Mouse (Mus musculus) heart, adult 9 months (tissue): ENCODE data around the gene Golt1a.

ENCODE experiments used
- DNase-seq, 2 experiments: peaks; one replicate each; pipeline ENCODE4 v3.0.0; 2022; ENCODE audit warnings: low spot score in 2 of 2

Golt1a gene

DNA sequence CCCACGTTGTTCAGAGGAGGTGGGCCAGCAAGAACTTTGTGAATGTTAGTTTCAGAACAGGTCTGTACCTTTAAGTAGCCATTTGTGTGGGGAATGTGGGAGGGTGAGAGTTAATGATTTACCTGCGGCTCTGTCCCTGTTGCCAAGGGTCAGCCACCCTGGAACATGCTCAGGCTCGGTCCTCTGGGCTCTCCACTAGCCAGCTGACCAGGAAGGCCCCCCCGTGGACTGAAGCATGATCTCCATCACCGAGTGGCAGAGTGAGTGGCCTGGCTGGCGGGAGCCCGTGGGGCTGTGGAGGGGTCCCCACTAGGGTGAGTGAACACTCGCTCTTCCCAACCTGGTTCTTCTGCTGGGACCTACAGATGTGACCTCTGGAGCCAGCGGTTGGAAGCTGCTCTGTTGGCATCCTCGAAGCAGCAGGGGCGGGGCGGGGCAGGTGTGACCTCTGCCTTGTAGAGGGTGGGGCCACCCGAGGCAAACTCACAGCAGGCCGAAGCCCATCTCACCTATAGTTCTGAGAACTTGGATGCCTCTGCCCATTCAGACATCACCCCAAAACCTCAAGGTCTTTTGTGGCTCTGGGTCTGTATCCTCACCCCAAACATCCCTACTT is at the start of gene Golt1a:
Gene Golt1a, plus strand, starts transcription at position 149 of the 616 bp plus-strand sequence.
- no peak for DNase-seq

DNA sequence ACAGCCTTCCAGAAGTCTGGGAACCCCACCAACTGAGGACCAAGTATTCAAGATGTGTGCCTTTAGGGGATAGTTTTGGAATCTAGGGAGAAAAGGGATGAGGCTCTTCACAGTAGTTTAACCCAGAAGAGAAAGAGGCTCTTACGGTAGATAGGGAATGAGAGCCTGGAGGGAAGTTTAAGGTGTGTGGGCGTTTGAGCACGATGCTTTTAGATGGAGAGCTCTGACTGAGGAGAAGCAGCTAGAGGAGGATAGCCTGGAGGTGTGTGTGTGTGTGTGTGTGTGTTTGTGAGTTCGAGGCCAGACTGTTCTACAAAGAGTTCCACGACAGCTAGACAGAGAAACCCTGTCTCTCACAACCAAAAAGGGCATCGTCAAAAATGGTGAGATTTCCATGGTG is 47.0 kb upstream of the Golt1a start:
- no peak for DNase-seq

DNA sequence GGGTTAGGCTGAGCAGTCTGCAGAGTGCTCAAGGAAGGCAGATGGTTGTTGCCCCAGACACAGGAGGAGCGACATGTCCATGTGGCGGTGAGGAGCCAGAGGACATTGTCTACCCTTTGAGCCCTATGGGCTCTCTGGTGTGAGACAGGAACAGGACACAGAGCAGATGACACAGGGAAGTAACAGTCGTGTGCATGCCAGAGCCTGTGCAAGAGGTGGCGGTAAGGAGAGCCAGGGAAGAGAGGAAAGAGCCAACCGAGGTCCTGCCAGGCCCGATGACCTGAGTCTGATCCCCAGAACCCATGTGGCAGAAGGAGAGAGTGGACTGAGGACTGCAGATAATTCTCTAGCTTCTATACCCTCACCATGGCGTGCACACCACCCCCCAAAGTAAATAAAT is 46.5 kb upstream of the Golt1a start:
- DNase-seq = no peak

DNA sequence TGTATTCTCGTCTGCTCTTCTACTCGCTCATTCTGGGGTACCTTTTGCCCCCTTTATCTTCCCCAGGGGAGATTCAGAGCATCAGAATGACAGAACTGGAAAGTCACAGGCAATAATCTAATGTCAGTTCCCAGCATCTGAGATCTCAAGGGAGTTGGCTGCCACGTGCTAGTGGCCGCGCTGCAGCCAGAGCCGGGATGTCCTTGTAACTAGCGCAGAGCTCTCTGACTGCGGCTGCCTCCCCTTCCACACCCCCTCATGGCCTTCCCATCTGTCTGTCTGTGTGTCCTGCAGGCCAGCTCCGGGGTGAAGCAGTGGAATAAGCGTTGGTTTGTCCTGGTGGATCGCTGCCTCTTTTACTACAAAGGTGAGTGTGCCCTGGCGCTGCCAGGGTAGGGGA is 45.2 kb upstream of the Golt1a start:
- DNase-seq = peak in 1 of 2 experiments; percentile 47

DNA sequence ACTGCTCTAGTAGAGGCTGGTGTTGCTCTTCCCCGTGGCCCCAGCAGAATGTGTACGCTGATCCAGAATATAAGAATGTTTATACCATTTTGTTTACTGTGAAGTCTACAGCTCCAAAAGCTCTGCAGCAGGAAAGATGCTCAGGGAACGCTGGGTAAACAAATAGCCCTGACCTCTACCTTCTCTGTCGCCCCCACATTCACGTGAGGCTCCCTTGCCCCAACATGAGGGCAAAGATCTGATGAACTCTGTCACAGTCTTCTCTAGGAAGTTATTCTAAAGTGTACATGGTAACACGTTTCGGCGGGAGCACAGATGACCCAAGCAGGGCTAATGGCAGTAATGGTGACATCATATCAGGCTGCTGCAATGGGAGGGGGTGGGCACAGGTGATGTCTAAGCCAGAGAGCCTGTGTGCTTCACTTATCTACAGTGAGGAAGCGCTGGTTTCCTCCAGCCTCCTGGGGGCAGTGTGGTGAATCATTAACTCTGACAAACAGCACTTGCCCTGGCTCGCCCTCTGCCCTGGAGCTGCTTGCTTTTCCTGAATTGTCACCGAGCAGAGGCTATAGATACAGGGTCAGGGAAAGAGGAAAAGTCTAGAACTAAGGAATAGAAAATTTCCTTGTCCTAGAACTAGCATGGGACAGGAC is 44.4 kb upstream of the Golt1a start:
- DNase-seq = no peak

DNA sequence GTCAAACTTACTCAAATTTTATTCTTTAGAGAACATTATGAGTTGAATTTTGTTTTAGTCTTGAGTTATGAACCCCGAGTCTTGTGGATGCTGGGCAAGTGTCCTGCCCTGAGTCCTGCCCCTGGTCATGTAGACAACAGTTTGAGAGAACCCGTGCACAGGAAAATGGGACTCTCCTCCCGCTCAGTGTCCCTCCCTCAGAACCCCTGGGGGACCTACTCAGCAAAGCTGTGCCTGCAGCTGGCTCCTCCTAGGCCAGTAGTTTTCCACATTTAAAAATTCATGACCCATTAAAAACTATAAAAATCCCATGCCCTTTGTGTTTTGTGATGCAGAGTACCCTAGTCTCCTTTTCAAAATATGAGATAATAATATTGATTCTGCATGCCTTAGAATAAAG is 42.5 kb upstream of the Golt1a start:
- DNase-seq = no peak

DNA sequence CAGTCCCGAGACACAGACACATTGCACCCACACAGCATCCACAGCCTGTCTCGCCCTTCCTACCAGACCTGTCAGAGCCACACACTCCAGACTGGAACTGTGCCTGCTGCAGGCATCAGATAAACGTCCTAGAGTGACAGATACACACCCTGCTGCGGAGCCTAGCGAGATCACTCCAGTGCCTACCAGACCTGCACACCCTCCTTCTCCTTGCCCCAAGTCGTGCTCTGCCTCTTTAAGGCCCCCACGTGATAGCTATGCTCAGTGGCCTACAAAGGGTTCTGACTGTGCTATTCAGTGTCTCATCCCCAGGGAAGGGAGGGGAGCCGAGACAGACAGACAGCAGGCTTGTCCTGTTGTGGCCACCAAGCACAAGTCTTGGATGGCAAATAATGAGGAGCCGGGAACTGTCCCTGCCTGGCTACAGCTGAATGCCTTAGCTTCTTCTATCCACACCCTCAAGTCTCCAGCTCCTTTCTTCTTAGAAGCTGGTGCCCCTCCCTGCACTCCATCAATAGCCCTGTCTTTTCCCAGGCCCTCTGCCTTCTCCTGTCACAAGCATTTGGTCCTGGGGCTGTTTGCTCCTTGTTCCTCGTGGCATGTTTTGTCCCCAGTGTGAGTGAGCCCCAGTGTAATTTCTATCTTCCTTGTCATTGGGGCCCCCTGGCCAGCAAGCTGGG is 41.6 kb upstream of the Golt1a start:
- DNase-seq = no peak

DNA sequence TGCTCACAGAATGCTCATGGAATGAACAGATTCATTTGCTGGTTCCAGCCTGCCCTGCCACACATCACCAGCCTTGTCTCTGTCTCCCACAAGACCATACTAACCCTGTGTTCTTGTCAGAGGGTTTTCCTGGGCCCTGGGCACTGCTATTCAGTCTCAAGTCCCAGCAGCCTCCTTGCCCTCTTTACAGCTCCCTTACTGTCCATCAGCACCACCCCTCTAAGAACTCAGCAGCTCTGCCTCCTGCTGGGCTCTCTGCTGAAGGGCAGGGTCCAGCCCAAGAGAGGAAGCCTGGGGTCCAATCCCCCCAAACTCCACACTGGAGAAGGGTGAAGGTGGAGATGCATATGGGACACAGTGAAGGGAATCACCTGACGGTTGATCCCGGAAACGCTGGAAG is 41.1 kb upstream of the Golt1a start:
- no peak for DNase-seq

DNA sequence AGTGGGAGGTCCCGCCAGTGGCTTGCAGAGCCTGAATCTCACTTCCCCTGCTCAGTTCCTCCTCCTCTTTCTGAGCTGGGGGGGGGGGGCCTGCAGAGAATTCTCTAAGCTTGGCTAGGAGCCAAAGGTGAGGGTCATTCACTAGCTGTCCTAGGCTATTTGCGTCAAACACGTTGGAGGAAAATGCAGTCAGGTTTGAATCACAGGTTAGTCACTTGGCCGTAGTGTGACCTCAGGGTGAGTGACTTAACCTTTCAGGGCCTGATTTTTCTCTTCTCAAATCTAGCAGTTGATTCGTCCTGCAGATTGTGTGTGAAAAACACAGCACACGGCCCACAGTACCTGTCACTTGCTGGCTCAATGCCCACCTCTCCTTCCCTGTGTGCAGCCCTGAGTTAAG is 39.3 kb upstream of the Golt1a start:
- DNase-seq = no peak

DNA sequence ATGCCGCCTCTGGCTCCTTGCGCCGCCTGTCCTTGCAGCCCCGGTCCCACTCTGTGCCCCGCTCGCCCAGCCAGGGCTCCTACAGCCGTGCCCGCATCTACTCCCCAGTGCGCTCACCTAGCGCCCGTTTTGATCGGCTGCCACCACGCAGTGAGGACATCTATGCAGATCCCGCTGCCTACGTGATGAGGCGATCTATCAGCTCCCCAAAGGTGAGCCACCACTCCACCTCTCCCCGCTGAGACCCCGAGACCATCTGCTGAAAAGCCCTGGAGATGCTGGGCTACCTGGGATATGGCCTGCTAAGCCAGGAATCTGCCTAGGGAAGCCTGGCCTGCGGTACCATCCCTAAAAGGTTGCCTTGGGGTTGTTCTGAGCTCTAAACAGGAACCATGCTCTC is 35.4 kb upstream of the Golt1a start:
- no peak for DNase-seq

DNA sequence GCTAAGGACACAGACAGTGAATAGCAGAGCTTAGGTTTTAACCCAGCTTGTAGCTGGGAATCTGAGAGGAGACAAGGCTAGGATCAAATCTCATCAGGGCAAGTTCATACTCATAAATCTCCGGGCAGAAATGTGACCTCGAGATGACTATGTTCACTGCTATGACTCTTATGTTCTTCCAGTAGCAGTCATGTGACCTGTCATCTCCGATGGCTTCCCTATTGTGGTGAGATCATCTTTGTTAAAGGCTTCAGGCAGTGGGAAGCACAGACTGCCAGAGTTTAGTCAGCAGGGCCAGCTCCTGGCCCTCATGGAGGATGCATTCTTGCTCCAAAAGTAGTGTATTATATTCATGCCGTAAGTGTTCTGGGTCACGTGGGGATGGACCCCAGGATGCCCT is 32.6 kb upstream of the Golt1a start:
- peak in 1 of 2 experiments; percentile 19 for DNase-seq

DNA sequence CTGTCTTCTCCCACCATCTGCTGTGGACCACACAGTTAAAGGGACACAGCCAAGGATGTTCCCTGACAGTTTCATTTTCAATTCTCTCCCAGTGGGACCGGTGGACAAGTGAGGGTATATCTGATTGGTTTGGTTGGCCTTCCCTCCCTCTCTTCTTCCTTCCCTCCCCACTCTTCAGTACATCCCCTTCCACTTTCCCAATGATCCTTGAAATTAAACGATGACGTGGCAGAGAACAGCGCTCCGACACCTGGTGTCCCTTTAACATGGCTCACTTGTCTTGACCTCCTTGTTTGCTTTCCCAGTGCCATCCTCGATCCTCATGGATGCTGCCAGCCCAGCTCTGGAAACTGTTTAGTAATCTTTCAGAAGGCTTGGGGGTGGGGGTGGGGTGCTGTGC is 31.1 kb upstream of the Golt1a start:
- no peak for DNase-seq

DNA sequence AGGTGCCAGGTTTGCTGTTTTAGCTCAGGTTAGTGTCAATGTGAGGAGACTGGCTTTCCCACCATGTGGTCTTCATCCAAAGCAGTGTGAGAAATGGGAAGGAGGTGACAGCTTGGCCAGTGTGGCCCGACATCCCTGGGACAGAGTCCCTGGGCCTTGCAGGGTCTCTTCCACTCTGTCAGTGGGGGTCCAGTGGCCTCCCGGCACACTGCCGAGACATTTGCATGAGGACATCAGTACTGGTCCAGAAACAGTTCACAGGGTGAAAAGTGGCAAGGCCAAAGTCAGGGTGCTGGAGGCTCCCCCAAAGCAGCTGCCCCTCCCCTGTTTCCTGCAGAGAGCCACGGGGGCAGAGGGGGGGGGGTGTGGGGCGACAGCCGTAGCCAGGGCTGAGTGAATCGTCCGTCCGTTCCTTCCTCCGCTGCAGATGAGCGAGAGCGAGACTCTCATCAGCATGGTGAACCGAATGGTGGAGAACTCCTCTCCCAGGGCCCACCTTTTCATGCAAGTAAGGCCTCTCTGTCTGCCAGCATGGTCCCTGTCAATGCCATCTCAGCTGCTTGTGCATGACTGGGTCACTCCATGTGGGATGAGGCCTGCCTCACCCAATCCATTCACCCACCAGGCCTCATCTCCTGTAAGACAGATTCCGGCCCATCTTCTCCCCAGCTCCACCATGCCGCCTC is 30.5 kb upstream of the Golt1a start:
- no peak for DNase-seq

DNA sequence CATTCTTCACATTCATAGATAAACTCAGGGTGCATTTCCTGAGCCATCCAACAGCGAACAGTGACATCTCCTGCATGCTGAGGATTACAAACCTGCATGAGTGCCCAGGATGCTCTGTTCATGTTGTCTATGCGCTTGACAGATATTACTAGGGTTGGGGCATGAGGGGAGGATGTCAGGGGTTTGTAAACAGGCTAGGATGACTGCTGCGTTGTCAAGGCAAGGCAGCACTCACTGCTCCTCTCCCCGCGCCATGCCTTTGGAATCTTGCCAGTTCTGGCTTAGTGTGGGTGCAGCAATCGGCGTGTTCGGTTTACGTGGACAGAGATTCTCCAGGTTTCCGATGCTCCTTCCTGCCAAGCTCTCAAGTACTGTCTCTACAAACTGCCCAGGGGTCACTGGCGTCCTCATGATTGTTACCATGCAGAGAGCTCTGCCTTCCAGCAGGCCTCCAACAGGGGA is 29.9 kb upstream of the Golt1a start:
- DNase-seq = no peak

DNA sequence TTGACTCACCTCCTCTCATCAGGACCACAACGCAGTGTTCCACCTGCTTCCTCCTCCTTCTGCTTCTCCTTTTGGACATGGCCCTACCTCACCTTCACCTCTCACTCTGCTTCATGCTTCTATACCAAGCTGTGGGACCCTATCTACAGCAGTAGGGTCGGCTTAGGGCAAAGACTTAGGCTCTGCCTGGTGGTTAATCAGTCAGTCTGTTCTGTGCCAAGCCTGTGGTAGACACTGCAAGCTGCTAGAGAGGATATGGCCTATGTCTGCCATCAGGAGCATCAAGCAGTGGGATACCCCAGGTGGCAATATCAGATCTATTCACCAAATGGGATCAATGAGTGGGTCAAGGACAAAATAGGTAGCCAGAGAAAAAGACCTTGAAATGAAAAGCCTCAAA is 29.1 kb upstream of the Golt1a start:
- DNase-seq = no peak

DNA sequence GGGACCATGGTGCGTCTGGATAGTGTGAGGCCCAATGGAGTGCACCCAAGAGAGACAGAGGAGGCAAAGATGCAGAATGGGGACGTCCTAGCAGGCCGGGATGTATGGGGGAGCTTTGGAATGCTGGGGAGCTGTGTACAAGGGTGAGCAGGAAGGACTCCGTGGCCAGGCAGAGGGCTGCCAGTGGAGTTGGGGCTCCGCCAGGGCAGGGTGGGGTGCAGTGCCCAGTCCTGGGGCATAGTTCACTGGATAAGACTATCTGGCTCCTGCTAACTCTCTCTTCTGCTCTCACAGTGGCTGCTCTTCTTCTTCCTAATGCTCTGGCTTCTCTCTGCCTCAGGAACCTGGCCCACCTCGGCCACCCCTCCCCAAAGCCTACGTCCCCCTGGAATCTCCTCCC is 23.7 kb upstream of the Golt1a start:
- DNase-seq = no peak

DNA sequence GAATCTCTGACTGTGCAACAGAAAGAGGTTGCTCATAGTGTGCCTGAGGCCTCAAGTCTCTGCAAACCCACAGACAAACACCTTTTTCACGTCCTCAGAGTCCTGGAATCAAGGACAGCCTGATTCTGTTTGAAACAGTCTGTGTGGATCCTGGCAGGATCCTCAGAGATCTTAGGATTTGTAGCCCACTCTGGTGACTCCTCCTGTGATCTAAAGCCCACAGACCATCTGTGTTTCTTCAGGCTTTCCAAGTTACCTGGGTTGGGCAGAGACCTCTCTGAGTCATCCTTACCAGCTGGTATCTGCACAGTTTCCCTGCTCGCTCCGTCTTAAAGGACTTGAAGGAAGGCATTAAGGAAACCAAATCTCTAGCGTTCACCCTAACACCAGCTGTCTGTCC is 22.5 kb upstream of the Golt1a start:
- no peak for DNase-seq

DNA sequence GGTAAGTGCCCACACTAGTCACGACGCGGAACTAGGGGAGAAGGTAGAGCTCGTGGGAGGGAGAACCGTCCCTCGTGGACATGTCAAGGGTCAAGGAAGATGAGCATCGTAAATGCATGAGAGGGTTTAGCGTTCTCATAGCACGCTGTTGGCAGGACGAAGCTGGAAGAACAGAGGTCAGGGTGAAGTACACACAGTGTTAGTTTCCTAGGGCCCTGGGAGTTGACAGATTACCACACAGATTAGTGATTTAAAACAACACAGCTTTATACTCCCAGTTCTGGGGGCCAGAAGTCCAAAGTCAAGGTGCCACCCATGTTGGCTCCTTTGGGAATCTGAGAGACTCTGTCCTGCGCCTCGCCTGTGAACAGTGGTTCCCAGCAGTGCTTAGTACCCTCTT is 21.7 kb upstream of the Golt1a start:
- DNase-seq = no peak

DNA sequence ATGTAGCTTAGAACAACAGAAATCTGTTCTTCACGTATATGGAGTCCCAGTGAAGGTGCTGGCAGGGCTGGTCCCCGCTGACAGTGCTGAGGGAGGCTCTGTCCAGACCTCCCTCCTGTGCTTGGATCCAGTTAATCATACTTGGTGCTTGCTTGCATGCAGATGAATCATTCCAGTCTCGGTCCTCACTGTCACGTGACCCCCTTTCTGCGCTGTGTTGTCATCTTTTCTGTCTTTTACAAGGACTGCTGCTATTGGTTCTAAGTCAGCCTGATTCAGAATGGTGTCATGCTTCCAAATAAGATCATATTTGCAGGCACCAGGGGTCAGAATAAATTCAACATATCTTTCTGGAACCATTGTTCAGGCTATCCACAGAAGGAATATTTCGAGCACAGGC is 17.7 kb upstream of the Golt1a start:
- DNase-seq = no peak

DNA sequence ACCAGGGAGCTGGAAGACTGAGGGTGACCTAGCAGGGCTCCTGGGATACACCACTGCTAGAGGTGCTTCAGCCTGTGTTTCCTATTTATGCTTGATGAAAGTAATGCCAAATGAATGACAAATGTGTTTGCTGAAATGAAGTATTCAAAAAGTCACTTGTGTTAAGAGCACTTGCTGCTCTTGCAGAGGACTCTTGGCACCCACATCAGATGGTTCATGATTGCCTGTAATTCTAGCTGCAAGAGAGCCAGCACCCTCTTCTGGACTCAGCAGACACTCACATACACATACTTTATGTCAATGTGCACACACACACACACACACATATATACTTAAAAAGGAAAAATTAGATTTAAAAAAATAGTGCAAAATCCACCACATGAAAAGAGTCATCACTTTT is 17.0 kb upstream of the Golt1a start:
- no peak for DNase-seq

DNA sequence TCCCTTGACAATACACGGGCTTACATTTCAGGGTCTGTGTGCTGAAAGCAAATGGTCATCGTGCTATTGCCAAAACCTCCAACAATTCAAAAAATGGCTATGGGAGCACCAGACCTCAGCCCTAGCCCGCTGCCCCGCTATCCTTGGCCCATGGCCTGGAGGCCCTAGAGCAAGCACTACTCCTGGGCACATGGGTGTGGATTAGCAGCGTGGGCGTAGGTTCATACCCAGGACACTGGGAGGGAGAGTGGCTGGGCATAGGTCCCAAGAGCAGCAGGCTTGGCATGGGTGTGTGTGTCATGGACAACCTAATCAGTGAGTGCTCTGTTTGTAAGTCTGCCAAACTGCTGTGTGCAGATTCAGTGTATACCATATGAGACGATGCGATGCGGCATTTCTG is 13.2 kb upstream of the Golt1a start:
- DNase-seq = peak; percentile 66 to 80

DNA sequence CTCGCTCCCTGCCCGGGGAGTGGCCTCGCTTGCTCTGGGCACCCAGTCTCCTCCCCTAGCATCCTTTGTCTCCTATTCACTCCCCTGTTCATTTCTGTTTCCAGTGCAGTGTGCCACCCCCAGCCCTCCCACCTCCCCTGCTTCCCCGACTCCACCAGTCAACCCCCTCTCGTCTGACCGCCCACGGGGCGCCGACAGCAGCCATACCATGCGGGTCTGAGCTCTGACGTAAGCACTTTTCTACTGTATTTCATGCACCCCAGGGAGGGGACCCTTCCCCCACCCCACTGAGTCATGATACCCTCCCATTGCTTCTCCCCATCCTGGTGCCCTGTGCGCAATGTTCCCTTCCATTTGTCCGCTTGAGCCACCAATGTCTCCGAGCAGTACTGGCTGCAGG is 10.8 kb upstream of the Golt1a start:
- no peak for DNase-seq

DNA sequence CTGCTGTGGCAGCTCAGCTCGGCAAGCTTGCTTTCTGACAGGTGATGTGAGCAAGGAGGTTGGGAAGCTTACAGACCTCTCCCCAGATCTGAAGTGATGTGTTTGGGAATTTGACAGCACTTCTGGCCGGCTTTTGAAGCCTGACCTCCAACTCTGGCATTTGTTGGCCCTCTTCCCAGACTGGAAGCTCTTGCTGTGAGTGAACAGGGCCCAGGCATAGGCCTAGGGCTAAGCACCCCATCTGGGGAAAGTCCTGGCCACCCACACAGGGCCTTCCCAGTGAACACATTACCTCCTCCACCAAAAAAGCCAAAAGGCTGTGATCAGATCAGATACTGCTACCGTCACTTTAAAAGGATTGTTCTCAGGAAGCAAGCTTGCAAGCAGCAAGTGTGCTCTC is 7.1 kb upstream of the Golt1a start:
- DNase-seq = peak; percentile 40 to 65
